Mouse (Mus musculus) liver, embryonic 14.5 days (tissue): ENCODE measurements at regions not wholly inside any gene's neighbourhood (a gene's known extent, or its start where the extent isn't known, plus 50 kb on each side); places are given as distances from the start of the nearest gene placed in this dataset.

ENCODE experiments used
- ATAC-seq: fragments of 200-750 bp; cut with Nextera tagmentation; 2 replicates; pipeline ENCODE4 v1.8.0; 2017; ENCODE audit warnings: moderate number of reproducible peaks, mild to moderate bottlenecking, moderate library complexity; ENCODE audit not compliant: insufficient read depth
- DNase-seq, 3 experiments: peaks; one replicate each; pipeline ENCODE4 v3.0.0-alpha.2; 2012 to 2013; ENCODE audit warnings: low read depth in 3 of 3, low spot score in 3 of 3
- H3K27ac ChIP-seq: fragments of 300-500 bp; sonication (generic); 2 replicates; pipeline ENCODE4 v1.5.1; 2014; ENCODE audit warnings: moderate library complexity, mild to moderate bottlenecking, control low read depth, inconsistent platforms
- H3K27me3 ChIP-seq: fragments of 300-500 bp; sonication (generic); 2 replicates; pipeline ENCODE4 v1.6.1; 2014; ENCODE audit warnings: mild to moderate bottlenecking, low read length, moderate library complexity; ENCODE audit not compliant: control insufficient read depth, insufficient read depth
- H3K36me3 ChIP-seq: fragments of 300-500 bp; sonication (generic); replicated peaks from 2 replicates; pipeline ENCODE4 v1.6.1; 2014; ENCODE audit warnings: low read depth; ENCODE audit not compliant: control insufficient read depth, insufficient read depth
- H3K4me1 ChIP-seq, 2 experiments: fragments of 200-500 bp in 1 of 2; fragments of 300-500 bp in 1 of 2; sonication (generic) in 1 of 2; replicated peaks; 2 replicates each; pipeline ENCODE4 v1.6.1; 2012 to 2014; ENCODE audit warnings: antibody characterized with exemption in 1 of 2, inconsistent platforms in 1 of 2, low read length in 1 of 2; ENCODE audit not compliant: control insufficient read depth in 2 of 2, insufficient read depth in 2 of 2
- H3K4me2 ChIP-seq: fragments of 300-500 bp; sonication (generic); 2 replicates; pipeline ENCODE4 v1.6.1; 2014; ENCODE audit warnings: low read depth, mild to moderate bottlenecking, control low read depth, moderate library complexity
- H3K4me3 ChIP-seq, 2 experiments: fragments of 200-500 bp in 1 of 2; fragments of 300-500 bp in 1 of 2; sonication (generic) in 1 of 2; 2 replicates each; pipeline ENCODE4 v1.5.1; 2012 to 2014; ENCODE audit warnings: low read depth in 2 of 2, low read length in 2 of 2, mild to moderate bottlenecking in 2 of 2, control low read depth in 1 of 2, inconsistent platforms in 1 of 2, moderate library complexity in 1 of 2; ENCODE audit not compliant: insufficient read depth in 1 of 2
- H3K9ac ChIP-seq: fragments of 300-500 bp; sonication (generic); replicated peaks from 2 replicates; pipeline ENCODE4 v1.6.1; 2014; ENCODE audit warnings: mild to moderate bottlenecking, control low read depth, moderate library complexity
- H3K9me3 ChIP-seq: fragments of 300-500 bp; sonication (generic); 2 replicates; pipeline ENCODE4 v1.6.1; 2016; ENCODE audit warnings: low read length, mixed read lengths; ENCODE audit not compliant: control insufficient read depth
- CTCF ChIP-seq: IDR thresholded peaks from 2 replicates; pipeline ENCODE4 v1.5.1; 2016; ENCODE audit warnings: antibody characterized with exemption, low read depth, control low read depth
- EP300 ChIP-seq: IDR thresholded peaks from 2 replicates; pipeline ENCODE4 v1.6.1; 2016; ENCODE audit warnings: antibody characterized with exemption, low read depth
- WGBS: fragments of 180-500 bp; shearing (Covaris S2); extraction: QIAGEN DNeasy Blood & Tissue Kit; methylation state at CpG from one replicate; pipeline ENCODE4 v1.1.7; 2014; ENCODE audit not compliant: insufficient replicate concordance; 5-methylcytosine and 5-hydroxymethylcytosine counted together

- Histone ChIP-seq H3K36me3 (no peaks in the 10 kb centered on the region), H3K9me3 (no peaks in the 10 kb centered on the region), H3K4me3 (no peak overlapping the region), H3K4me2 (no peak overlapping the region), H3K4me1 (no peaks in the 10 kb centered on the region), H3K27ac (no peak overlapping the region), H3K27me3 (no peaks in the 10 kb centered on the region), H3K9ac (no peak overlapping the region)
- no peak for DNase-seq
- no peak for ATAC-seq
- WGBS, result 46% methylated on average over 7 of the region's 7 CpGs
- no peak for TF ChIP-seq EP300
- no peak for TF ChIP-seq CTCF
These were observed 54.7 kb upstream of the Usp25 start for GRCm38 (mm10) chr16:76958597-76959392.

GRCm38 (mm10) chr16:76957491-76957890 lies 56.0 kb upstream of the Usp25 start:
- no peaks in the 10 kb centered on the region for H3K27me3 ChIP-seq
- H3K9ac ChIP-seq, result no peak overlapping the region
- no peaks in the 10 kb centered on the region for H3K36me3 ChIP-seq
- 57% methylated on average over 3 of the region's 3 CpGs for WGBS
- H3K27ac ChIP-seq, result no peak overlapping the region
- H3K4me3 ChIP-seq, result no peak overlapping the region
- no peak overlapping the region for H3K4me2 ChIP-seq
- no peaks in the 10 kb centered on the region for H3K9me3 ChIP-seq
- DNase-seq, result no peak
- no peaks in the 10 kb centered on the region for H3K4me1 ChIP-seq
- no peak for ATAC-seq
- no peak for TF ChIP-seq CTCF
- no peak for TF ChIP-seq EP300

GRCm38 (mm10) chr16:76957090-76957489 lies 56.4 kb upstream of the Usp25 start:
- Histone ChIP-seq H3K27ac (no peak overlapping the region), H3K4me1 (no peaks in the 10 kb centered on the region), H3K27me3 (no peaks in the 10 kb centered on the region), H3K4me3 (no peak overlapping the region), H3K9me3 (no peaks in the 10 kb centered on the region), H3K36me3 (no peaks in the 10 kb centered on the region), H3K4me2 (no peak overlapping the region), H3K9ac (no peak overlapping the region)
- no peak for TF ChIP-seq EP300
- no peak for TF ChIP-seq CTCF
- 65% methylated on average over 7 of the region's 7 CpGs for WGBS
- no peak for ATAC-seq
- DNase-seq, result no peak

- ATAC-seq, result no peak
- no peaks in the 10 kb centered on the region for H3K4me1 ChIP-seq
- H3K9ac ChIP-seq, result no peak overlapping the region
- WGBS, result 73% methylated on average over 10 of the region's 10 CpGs
- no peaks in the 10 kb centered on the region for H3K9me3 ChIP-seq
- H3K4me2 ChIP-seq, result no peak overlapping the region
- H3K4me3 ChIP-seq, result no peak overlapping the region
- TF ChIP-seq EP300 (no peak), CTCF (no peak)
- H3K27ac ChIP-seq, result no peak overlapping the region
- H3K27me3 ChIP-seq, result no peaks in the 10 kb centered on the region
- no peak for DNase-seq
- H3K36me3 ChIP-seq, result no peaks in the 10 kb centered on the region
These were observed 62.5 kb upstream of the Usp25 start for GRCm38 (mm10) chr16:76950836-76951486.

- Histone ChIP-seq H3K27ac (no peak overlapping the region), H3K4me2 (no peak overlapping the region), H3K9me3 (no peaks in the 10 kb centered on the region), H3K27me3 (no peaks in the 10 kb centered on the region), H3K4me1 (no peaks in the 10 kb centered on the region), H3K36me3 (no peaks in the 10 kb centered on the region), H3K4me3 (no peak overlapping the region), H3K9ac (no peak overlapping the region)
- TF ChIP-seq EP300, result no peak
- TF ChIP-seq CTCF, result no peak
- no peak for DNase-seq
- ATAC-seq, result no peak
- 64% methylated on average over 5 of the region's 5 CpGs for WGBS
These were observed 66.5 kb upstream of the Usp25 start for GRCm38 (mm10) chr16:76947011-76947410.
